Mouse (Mus musculus): Measurements from ENCODE around the gene D630045J12Rik.

The D630045J12Rik gene

DNA sequence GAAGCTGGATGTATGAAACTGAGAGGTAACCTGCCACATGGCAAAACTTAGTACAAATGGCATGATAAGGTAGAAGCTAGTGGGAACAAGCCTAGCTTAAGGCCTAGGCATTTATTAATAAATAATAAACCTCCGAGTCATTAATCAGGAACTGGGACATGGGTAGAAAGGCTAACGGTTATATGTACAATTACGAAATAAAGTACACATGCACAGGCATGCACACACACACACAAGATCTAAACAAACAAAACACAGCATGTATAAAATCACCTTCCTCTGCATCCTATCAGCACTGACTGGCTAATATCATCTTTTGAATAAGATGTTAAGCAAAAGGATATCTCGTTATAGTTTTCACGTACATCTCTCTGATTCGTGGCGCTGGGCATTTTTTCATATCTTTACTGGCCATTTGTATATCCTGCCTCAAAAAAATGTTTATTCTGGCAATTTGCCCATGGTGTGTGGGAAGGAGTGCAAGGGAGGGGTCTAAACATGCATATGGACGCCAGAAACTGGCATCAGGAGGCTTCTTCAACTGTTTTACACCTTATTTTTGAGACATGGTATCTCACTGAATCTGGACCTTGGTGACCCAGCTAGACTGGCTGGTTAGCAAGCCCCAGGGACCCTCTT lies 67.4 kb downstream of the D630045J12Rik start:
- DNase-seq = no peak

DNA sequence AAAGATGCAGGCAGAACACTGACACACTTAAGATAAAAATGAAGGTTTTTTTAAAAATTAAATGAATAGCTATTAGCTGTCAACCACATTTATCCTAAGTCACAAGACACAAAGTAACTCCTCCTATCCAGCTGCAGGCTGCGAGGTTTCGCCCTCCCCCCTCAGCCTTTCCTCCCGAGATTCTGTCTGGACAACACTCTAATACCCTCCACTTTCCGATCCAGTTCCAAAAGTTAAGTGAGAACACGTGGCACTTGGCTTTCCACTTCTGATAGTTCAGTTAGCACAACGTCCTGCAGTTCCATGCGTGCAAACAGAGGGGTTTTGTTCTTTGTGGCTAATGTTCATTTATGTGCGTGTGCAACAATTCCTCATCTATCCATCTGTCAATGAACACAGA lies 69.0 kb downstream of the D630045J12Rik start:
- DNase-seq = peak; percentile 28

DNA sequence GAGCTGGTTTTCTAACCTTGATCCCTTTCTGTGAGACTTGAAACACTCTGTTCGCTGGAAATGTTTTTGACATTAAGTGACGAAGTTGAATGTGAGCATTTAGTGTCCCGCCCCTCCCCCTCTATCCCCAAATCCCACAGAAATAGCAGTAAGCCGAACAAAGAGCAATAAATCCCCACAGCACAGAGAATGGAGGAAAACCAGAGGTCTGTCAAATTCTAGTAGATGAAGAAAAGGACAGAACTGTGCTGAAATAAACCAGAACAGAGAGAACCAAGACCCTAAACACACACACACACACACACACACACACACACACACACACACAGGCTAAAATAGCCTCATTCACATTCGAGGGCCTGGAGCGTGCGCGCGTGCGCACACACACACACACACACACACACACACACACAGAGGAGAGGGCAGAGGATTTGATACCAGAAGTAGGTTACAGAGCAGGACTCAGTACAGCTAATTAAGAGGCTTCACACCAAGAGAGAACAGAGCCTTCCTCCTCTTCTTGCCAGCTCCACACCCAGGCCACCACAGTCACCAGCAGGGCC lies 72.0 kb downstream of the D630045J12Rik start:
- DNase-seq = no peak

DNA sequence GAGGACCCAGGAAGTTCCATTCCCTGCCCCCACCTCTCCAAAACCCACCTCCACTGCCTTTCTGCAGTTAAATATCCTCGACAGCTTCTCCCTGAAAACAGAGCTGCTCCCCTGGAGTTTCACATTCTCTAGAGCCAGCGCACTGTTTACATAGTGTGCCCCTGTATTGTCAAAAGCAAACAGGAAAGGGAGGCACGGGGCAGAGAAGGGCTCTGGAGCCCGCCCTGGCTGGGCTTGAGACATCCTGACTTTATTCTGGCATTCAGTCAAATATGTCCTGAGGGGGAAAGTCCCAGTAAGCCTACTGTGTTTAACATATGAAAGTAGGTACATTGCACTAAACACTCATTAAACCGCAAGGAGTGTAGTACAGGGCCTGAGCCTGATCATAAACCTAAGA lies 73.1 kb downstream of the D630045J12Rik start:
- peak; percentile 14 for DNase-seq

DNA sequence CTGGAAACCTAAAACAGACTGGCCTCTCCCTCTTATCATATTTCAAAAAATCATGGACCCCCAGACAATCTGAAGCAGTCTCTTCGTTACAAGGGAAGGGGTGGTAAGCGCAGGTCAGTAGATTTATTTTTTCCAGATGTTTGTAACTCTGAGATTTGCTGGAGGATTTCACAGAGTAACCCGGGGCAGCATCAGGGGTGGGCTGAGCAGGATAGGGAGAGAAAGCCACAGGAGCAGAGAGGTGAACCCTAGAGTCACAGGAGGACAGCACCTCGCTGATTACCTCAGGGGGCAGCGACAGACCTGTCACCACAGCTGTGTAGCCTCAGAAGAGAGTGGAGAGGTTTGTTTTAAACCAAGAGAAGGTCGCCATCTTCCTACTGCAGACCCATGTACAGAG lies 88.4 kb downstream of the D630045J12Rik start:
- no peak for DNase-seq

DNA sequence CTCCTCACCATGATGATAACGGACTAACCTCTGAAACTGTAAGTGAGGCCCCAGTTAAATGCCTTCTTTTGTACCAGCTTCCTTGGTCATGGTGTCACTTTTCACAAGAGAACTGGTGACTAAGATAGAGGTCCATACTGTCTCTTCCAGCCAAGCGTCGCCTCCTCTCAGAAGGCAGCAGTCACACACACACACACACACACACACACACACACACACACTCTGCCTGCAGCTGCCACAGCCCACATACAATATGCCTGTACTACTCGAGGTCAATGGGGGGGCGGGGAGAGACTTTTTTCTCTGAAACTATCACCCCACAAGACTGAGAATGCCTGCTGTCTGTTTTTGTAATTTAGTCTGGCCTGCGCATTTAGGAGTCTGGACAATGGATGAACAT lies 89.1 kb downstream of the D630045J12Rik start:
- DNase-seq = no peak

DNA sequence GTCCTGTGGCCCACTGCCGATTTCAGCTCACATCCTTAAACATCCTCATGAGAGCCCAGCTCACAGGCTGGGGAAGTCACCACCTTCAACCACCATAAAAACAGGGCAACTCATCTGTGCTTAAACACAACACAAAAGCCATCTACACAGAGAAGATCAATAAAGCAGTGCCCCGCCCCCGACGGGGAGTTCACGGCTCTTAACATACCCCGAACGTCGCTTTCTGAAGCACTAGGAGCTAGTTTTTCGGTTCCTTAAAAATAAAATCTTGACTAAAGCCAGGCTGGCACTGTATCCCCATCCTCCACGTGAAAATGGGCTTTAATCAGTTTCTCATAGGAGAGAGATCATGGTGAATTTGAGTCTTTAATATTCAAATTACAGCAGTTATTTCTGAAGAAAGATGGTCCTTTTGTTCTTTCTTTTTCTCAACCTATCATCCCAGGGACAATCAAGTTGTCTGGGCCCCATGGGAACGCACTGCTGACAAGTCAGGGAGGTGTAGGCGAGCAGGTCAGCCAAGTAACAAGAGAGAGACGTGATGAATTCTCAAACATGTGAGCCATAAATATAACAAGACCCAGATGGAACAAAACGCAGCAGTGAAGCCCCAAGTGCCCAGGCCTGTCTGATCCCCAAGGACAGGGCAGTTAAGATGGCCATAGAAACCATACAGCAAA lies 90.8 kb downstream of the D630045J12Rik start:
- no peak for DNase-seq

DNA sequence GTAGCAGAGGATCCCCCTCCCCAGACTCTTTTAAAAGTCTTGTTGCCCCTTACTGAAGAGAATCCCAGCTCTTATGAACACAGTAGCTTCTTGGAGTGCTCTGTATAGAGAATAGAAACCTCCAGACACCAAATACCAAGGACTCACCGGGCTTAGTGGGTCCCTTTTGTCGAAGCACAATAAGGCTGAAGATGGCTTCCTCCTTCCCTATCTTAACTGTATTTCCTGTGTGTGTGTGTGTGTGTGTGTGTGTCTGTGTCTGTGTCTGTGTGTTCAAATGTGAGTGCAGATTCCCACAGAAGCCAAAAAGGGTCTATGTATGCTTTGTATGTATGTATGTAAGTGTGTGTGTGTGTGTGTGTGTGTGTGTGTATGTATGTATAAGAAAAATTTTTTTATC lies 93.3 kb downstream of the D630045J12Rik start:
- no peak for DNase-seq

DNA sequence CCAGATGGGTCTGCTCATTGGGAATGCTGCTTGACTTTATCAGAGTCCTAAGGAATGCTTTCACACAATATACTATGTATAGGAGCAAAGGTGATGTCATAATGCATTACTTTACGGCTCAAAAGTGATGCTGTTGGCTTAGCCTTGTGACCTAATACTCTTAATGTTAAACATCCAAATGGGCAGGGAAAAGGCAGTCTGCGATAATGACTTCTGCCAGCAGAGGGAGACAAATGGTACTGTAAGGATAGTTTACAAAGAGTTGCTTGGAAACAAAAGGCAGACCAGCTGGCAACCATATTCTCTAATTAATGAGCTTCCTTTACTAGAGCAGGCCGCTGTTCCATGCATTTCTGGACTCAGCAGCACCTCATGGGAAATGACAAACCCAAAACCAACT lies 93.7 kb downstream of the D630045J12Rik start:
- peak; percentile 95 for DNase-seq

DNA sequence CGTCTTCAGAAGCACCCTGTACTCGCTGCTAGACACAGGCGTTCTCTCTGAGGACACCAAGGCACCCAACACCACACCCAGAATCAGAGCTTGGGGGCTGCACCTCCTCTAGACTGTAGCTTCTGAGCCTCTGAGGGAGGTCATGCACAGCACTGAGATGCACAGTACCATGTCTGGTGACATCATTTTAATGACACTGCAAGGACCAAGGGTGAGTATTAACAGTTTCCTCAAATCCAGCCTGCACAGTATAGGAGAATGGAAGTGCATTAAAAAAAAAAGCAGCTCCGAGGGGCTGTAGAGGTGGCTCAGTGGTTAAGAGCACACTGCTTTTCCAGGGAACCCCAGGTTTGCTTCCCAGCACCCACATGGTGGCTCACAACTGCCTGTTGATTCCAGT lies 94.2 kb downstream of the D630045J12Rik start:
- DNase-seq = no peak

DNA sequence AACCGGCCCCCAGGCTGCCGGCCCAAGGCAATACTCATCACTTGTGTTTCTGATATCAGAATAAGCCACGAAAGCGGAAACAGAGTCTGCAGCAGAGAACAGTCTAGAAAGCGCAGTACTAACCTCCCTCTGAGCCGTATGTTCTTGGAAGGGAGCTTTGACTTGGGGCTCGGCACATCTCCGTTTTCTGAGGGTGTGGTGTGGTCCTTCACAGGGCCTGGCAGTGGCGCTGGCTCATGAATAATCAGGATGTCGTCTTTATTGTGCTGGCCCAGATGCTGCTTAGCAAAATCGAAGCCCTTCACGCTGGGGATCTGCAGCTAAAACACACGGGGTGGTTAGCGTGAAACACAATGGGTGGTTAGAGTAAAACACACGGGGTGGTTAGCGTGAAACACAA lies 95.9 kb downstream of the D630045J12Rik start:
- no peak for DNase-seq

DNA sequence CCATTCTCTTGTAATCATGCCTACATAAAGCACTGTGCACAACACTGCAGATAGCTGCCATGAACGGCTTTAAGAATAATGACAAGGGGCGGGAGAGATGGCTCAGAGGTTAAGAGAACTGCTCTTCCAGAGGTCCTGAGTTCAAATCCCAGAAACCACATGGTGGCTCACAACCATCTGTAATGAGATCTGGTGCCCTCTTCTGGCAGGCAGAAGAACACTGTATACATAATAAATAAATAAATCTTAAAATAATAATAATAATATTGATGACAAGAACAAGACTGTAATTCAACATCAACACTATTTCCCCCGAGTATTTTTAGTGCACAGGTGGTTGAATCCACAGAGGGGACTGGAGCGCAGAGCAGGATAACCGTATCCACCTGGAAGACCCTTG lies 97.6 kb downstream of the D630045J12Rik start:
- DNase-seq = no peak

DNA sequence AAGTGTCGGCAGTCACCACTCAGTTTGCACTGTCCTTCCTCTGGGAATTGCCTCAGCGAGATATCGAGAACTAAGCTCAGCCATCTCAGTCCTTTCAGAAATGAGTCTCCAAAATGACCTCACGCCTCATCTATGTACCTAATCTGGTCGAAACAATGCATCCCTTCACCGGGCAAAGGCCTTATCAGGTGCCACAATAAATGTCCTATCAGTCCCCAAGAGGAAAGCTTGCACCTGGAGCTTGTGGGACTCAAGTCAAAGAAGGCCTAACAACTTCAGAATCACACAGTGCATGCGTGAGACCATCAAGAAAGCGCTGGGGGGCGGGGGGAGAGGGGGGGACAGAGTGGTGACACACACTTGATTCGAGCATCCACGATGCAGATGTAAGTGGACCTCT lies 101.5 kb downstream of the D630045J12Rik start:
- no peak for DNase-seq

DNA sequence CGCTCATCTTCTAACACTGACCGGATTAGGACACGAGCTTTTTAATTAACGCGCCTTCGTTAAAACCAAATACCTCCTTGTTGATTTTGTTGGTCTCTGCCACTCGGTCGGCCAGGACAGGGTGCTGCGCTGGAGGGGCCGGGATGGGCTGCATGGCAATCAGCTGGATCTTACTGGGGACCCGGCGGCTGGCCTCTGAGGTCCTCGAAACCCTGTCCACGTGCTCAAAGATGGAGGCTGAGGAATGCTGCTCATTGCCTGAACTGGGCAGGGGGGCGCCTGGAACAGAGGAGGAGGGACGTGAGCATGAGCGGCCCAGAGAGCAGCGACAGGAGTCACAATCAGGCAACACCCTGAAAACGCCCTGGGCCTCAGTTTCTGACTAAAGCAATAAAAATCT lies 104.3 kb downstream of the D630045J12Rik start:
- DNase-seq = no peak

DNA sequence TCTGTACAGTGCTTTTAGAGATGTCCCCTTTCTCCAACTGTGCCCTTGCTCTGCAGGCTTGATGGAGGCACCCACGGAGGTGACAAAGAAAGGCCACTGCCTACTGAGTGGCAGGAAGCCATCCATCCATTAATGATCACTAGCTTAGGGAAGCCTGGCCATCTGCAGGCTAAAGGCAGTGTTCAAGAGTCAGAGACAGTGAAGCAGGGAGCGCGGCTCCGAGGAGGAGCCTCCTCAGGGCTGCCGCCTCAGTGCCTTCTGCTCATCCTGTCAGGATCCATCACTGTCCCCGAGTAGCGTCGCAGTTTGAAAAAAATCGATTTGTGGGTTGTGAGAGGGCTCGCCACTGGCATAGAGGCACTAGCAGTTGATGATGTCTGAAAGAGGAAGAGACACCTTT lies 105.2 kb downstream of the D630045J12Rik start:
- no peak for DNase-seq

DNA sequence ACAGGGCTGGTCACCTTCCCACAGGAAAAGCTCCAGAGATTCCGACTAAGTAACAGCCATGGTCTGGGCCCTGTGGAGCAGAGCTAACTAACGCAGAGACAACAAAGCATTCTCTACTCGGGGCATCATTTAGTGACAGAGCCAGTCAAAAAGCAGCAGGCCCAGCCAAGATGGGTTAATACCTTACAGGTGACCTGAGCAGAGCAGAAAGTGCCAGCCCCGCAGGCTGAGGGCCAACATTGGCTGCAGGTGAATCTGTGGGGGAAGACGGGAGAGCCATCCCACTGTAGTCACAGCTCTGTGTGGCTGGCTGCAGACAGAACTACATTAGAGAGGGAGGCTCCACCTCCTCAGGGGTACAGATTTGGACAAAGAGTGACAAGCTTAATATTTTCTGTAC lies 106.5 kb downstream of the D630045J12Rik start:
- no peak for DNase-seq

DNA sequence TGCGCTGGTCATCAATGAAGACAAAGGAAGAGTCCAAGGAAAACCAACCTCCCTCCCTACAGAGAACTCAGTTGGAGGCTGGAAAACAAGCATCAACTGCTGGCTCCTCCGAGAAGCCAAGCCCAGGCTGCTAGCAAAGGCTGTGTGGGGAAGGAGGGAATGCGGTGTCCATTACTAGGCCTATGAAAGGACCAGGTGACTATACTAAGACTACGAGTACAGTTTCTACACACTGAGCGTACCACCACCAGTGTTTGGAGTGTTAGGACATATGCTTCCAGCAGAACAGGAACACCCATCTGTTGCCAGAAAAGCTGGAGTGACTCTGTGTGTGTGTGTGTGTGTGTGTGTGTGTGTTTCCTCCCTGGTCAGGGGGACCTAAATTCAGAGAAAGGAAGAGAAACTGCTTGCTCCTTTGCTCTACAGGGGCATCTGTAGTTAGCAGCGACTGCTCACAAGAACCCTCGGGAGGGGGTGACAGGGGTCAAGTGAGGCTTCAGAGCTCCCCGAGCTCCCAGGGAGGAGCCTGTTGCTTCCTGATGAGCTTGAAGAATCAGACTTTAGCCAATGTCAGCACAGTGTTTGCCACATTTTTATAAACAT lies 108.2 kb downstream of the D630045J12Rik start:
- no peak for DNase-seq

DNA sequence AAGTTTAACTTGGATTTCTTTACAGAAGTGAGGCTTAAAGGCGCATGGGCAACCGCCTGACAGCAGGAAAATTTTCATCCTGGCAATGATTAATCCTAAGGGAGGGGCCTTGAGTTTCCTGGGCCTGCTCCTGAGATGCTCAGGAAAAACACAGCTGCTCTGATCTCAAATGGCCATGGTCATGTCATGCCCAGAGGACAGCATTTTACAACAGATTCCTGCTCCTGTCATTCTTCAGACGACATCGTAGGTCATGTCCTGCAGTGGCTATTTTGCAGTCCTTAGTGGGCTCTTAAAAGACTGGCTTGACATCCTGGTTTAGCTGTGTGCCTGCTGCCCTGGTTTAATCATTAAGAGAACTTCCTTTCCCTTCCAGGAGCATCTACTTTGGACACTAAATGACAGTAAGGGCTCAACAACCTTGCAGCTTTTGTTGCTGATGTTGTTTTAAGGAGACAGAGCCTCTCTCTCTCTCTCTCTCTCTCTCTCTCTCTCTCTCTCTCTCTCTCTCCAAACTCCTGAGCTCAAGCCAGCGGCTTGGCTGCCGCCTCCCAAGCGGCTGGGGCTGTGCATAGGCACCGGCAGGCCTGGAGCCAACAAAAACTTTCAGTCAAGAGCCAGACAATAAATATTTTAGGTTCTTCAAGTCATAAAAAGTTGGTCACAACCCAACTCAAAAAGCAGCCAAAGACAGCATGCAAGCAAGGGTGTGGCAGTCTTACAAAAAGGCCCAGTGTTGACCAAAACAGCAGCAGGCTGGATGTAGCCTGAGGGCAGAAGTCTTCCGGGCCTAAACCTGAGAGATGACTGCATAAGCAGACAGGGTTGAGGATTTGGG lies 109.4 kb downstream of the D630045J12Rik start:
- peak; percentile 74 for DNase-seq

DNA sequence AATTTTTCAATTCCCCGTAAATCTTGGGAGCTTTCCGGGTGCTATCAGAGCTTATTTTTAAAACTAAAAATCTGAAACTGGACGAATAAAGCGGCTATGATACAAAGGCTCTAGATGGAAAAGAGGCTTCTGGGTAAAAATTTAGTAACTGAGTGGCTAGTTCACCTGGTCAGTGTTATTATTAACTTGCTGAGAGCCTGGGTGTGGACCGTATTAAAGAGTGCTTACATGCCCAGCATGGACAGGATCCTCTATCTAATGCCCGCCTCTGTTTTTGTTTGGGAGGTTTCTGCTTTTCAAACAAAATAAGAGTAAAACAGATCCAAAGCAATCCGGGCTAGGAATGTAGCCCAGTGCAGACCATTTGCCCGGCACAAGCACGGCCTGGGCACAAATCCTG lies 113.4 kb downstream of the D630045J12Rik start:
- DNase-seq = no peak

DNA sequence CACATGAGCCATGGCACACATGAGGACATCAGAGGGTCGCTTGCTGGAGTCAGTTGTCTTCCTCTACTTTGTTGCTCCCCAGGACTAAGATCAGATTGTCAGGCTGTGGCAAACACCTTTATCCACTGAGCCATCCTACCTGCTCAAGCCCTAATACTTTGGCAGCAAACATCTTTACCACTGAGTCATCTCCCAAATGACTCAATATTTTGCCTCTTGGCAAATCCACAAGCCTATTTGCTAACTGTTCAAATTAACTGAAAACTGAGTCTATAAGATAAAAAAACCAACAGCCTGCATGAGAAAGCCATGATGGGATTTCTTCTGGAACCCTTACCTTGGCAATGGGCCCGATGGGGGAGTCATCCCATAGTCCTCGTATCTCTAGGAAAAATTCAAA lies 114.7 kb downstream of the D630045J12Rik start:
- no peak for DNase-seq

DNA sequence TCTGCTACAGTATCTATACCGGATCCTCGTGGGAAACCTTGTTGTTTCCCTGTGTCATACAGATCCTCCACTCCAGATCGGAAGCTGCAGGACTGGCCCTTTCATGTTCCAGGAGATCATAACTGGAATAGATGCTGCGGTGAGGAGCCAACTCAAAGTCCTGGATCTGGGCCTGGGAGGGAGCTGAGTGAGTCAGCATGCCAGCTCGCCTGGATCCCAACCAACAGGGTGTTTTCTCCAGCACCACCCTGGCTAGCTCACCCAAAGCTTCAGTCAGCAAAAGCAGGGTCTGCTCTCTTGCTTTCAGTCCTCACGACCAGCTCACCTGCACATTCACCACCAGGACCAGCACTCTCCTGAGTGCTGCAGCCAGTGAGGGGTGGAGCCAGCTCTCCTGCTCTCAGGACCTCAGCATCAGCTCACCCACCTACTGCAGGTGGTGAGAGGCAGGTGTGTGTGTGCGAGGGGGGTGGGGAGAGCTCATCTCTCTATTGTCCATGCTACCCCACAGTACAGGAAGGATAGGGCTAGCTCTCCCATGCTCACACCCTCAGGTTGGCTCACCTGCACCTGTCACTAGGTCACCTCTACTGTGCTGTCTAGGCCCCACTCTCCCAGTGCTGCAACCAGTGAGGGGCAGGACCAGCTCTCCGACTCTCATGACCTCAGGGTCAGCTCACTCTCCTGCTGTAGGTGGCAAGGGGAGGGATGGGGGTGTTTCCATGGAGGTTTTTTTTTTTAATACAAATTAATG lies 118.8 kb downstream of the D630045J12Rik start:
- DNase-seq = no peak

DNA sequence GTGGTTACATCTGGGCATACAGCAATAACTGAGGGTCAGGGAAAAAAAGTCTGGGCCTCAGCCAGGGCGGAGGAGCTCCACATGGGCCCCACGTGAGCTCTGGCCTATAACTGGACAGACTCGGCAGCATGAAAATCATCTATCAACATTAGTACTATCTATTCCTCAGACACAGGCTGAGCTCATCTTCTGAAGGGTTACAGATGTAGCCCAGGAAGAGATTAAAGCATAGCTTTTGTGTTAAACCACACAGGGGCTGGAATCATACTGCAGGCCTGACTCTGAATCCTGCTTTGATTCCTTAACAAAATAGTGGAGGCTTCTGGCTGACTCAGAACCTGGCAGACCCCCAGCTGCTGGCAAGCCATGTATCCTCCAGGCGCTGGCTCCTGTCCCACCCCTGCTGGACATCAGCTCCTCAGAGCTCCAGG lies 122.0 kb downstream of the D630045J12Rik start:
- DNase-seq = peak; percentile 63

All from lung, postnatal 14 days (tissue).